Mouse (Mus musculus) heart, postnatal 0 days (tissue): ENCODE measurements at regions not wholly inside any gene's neighbourhood (a gene's known extent, or its start where the extent isn't known, plus 50 kb on each side); places are given as distances from the start of the nearest gene placed in this dataset.

ENCODE experiments used
- ATAC-seq: fragments of 200-750 bp; cut with Nextera tagmentation; 2 replicates; pipeline ENCODE4 v1.8.0; 2017; ENCODE audit warnings: low read depth, moderate number of reproducible peaks, moderate library complexity; ENCODE audit not compliant: insufficient read depth
- DNase-seq: peaks from one replicate; pipeline ENCODE4 v3.0.0-alpha.2; 2016; ENCODE audit warnings: low spot score
- H3K27ac ChIP-seq: fragments of 300-500 bp; sonication (generic); 2 replicates; pipeline ENCODE4 v1.5.1; 2014; ENCODE audit warnings: low read depth, mild to moderate bottlenecking
- H3K27me3 ChIP-seq: fragments of 300-500 bp; sonication (generic); 2 replicates; pipeline ENCODE4 v1.6.1; 2014; ENCODE audit warnings: low read length, mixed read lengths; ENCODE audit not compliant: control insufficient read depth, insufficient read depth
- H3K36me3 ChIP-seq: fragments of 300-500 bp; sonication (generic); replicated peaks from 2 replicates; pipeline ENCODE4 v1.6.1; 2014; ENCODE audit warnings: low read length, mixed read lengths; ENCODE audit not compliant: control insufficient read depth, insufficient read depth
- H3K4me1 ChIP-seq: fragments of 300-500 bp; sonication (generic); 2 replicates; pipeline ENCODE4 v1.6.1; 2014; ENCODE audit warnings: antibody characterized with exemption; ENCODE audit not compliant: control insufficient read depth, insufficient read depth
- H3K4me2 ChIP-seq: fragments of 300-500 bp; sonication (generic); 2 replicates; pipeline ENCODE4 v1.6.1; 2014; ENCODE audit warnings: low read depth, mild to moderate bottlenecking, low read length, moderate library complexity
- H3K4me3 ChIP-seq: fragments of 300-500 bp; sonication (generic); 2 replicates; pipeline ENCODE4 v1.5.1; 2014; ENCODE audit warnings: low read depth, low read length
- H3K9ac ChIP-seq: fragments of 300-500 bp; sonication (generic); replicated peaks from 2 replicates; pipeline ENCODE4 v1.6.1; 2014; ENCODE audit warnings: low read depth, low read length, mixed read lengths
- H3K9me3 ChIP-seq: fragments of 300-500 bp; sonication (generic); replicated peaks from 2 replicates; pipeline ENCODE4 v1.6.1; 2016; ENCODE audit warnings: low read length; ENCODE audit not compliant: control insufficient read depth
- CTCF ChIP-seq: IDR thresholded peaks from 2 replicates; pipeline ENCODE4 v1.5.1; 2016; ENCODE audit warnings: antibody characterized with exemption, control low read depth, low read depth
- EP300 ChIP-seq: IDR thresholded peaks from 2 replicates; pipeline ENCODE4 v1.6.1; 2016; ENCODE audit warnings: antibody characterized with exemption, low read depth
- WGBS: fragments of 180-500 bp; shearing (Covaris S2); extraction: QIAGEN DNeasy Blood & Tissue Kit; methylation state at CpG from one replicate; pipeline ENCODE4 v1.1.7; 2014; 5-methylcytosine and 5-hydroxymethylcytosine counted together

DNA sequence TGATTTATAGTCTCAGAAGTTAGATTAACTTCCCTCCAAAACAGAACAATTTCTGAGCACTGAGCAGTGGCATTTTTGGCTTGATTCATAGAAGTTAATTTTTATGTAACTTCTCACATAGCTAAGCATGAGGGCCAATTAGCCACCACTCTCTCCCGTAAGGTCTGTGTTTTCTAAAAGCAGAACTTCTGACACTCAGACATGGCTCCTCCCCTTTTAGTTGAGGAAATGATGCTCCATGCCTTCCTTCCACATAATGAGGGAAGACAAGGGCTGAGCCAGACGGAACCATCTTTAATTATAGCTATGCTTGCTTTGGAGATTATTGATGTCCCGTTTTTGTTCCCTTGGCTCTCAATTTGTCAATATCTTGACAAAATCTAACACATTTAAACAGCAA lies 429.3 kb downstream of the Psat1 start:
- H3K27me3 ChIP-seq, result no peaks in the 10 kb centered on the region
- TF ChIP-seq EP300 (no peak), CTCF (no peak)
- H3K4me3 ChIP-seq, result no peak overlapping the region
- no peaks in the 10 kb centered on the region for H3K4me1 ChIP-seq
- no peak overlapping the region for H3K27ac ChIP-seq
- H3K9ac ChIP-seq, result no peak overlapping the region
- H3K4me2 ChIP-seq, result no peak overlapping the region
- WGBS, result 67% methylated on average over 3 of the region's 3 CpGs
- ATAC-seq (no peak), DNase-seq (no peak)
- H3K36me3 ChIP-seq, result no peaks in the 10 kb centered on the region
- peaks cover under 1% of the 10 kb centered on the region; the same call in 1 of the 2 replicates for H3K9me3 ChIP-seq

DNA sequence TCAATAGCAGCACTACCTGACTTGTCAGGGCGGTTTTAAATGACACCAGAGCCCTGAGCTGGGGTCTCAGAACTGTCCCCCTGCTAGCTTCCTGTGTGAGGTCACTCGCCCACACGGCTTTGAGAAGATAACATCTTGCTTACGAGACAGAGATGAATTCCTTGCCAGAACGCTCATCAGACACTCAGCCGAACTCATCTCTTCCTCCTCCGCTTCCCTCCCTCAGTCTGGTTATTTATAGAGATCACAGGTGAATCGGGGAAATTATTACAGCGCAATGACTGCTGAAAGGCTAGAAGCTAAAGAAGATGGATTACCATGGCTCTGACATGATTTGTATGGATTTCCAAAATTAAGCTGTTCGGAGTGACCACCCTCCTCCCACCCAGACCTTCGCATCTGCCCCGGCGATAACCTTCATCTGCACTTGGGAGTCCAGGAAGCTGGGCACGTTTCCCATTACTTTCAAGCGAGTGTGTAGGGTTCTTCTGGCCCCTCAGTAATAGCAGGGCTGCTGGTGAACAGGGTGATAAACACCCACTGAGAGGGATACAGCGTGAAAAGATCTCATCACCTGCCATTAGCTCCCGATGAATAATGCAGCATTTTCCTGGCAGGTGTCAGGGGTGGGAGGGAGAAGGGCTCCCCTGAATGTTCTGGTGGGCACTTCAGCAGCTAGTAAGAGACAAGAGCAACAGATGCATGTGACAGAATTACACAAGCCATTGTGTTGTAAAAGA lies 430.4 kb downstream of the Psat1 start:
- Histone ChIP-seq H3K4me2 (peak overlapping the region; percentile 32), H3K27ac (no peak overlapping the region), H3K4me1 (no peaks in the 10 kb centered on the region), H3K36me3 (no peaks in the 10 kb centered on the region), H3K9me3 (no peaks in the 10 kb centered on the region), H3K27me3 (no peaks in the 10 kb centered on the region), H3K4me3 (0 out of 2 replicates have a peak overlapping the region, but pooled peaks have one; percentile 0), H3K9ac (no peak overlapping the region)
- ATAC-seq (no peak), DNase-seq (no peak)
- WGBS, result 16% methylated on average over 17 of the region's 17 CpGs
- TF ChIP-seq EP300 (no peak), CTCF (no peak)

DNA sequence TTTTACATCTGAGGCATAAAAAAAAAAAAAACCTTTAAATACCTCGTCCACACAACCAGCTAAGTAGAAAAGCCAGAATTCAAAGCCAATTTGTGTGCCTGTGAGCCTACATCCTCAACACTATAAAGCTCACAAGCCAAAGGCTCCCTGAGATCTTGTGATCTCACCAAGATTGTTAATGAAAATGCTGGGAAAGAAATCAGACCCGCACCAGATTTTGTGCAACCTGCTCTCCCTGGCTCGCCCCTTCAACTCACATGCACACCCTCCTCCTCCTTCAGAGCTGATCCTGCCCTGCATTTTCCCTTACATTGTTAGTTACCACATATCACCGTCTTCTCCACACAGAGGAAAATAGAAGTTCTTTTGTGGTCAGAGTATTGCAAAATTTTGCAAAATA lies 433.9 kb downstream of the Psat1 start:
- Histone ChIP-seq H3K27ac (no peak overlapping the region), H3K4me3 (no peak overlapping the region), H3K36me3 (no peaks in the 10 kb centered on the region), H3K9me3 (no peaks in the 10 kb centered on the region), H3K4me1 (no peaks in the 10 kb centered on the region), H3K9ac (no peak overlapping the region), H3K4me2 (no peak overlapping the region), H3K27me3 (no peaks in the 10 kb centered on the region)
- no peak for ATAC-seq
- WGBS, result 69% methylated on average over 4 of the region's 4 CpGs
- no peak for TF ChIP-seq CTCF
- no peak for TF ChIP-seq EP300
- DNase-seq, result no peak

DNA sequence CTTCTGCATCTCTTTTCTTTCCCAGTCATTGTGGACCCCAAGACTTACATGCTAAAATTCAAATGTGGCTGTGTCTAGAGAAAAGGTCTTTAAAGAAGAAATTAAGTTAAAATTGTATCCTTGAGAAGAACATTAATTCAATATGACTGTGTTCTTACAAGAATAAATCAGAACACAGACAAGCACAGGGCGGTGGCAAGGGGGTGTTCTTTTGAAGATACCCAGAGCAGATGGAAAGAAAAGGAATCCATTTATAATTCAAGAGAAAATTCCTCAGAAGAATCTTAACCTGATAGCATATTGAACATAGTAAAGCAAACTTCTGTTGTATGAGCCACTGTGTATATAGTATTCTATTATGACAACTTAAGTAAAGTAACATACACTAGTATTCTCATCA lies 436.7 kb downstream of the Psat1 start:
- Histone ChIP-seq H3K4me2 (no peak overlapping the region), H3K27me3 (no peaks in the 10 kb centered on the region), H3K9me3 (no peaks in the 10 kb centered on the region), H3K4me3 (no peak overlapping the region), H3K9ac (no peak overlapping the region), H3K36me3 (no peaks in the 10 kb centered on the region), H3K4me1 (no peaks in the 10 kb centered on the region), H3K27ac (no peak overlapping the region)
- WGBS, result 85% methylated on average over 1 of the region's 1 CpGs
- ATAC-seq (no peak), DNase-seq (no peak)
- TF ChIP-seq EP300 (no peak), CTCF (no peak)

DNA sequence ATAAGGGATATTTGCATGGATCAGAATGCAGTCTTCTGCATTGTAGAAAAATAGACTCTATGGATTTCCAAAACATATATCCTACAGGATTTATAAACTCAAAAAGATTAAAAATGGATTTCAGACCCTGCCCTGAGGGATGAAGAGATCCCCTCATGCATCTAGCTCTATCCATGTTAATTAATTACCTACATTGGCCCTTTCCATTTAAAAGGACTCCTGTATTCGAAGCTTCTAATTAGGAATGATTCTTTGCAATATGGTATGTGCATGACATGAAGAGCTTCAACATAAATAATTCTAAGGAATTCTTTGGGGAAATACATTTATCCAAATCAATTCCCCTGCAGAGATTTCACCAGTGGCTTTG lies 444.2 kb downstream of the Psat1 start:
- Histone ChIP-seq H3K27ac (no peak overlapping the region), H3K4me1 (no peaks in the 10 kb centered on the region), H3K9ac (no peak overlapping the region), H3K4me2 (no peak overlapping the region), H3K36me3 (no peaks in the 10 kb centered on the region), H3K27me3 (no peaks in the 10 kb centered on the region), H3K4me3 (no peak overlapping the region), H3K9me3 (no peaks in the 10 kb centered on the region)
- WGBS, result 76% methylated on average over 1 of the region's 1 CpGs
- ATAC-seq, result no peak
- DNase-seq, result no peak
- TF ChIP-seq CTCF (no peak), EP300 (no peak)
